Mouse (Mus musculus): ENCODE measurements around the gene Acvrl1. TPM values are rescaled to one million over a fixed set of nuclear protein-coding genes. Genes with fewer than 3 reads are reported as not detected.
A peak's percentile ranks its signal among the peaks of the same experiment; 100 is the strongest.

The Acvrl1 gene
- total RNA-seq, 4 experiments from 2014 or later = 14.5 to 24.7 (median 21.5) TPM

DNA sequence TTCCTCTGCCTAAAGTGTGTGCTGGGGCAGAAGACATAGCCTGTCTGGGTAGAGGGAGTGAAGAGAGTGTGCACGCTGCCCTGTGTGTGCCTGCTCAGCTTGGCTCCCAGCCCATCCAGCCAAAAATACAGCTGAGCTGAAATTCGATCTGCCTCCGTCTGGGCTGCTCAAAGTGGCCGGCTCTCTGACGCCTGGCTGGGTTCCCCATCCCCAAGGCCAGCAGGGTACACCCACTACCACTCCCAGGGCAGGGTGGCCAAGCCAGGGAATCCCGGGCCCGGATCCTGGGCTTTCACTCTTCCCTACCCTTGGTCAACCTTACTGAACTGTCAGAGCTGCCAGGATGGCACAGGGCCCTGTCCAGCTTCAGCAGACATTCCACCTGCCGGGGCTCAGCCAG lies 15.2 kb downstream of the Acvrl1 start:
- no peak for DNase-seq

DNA sequence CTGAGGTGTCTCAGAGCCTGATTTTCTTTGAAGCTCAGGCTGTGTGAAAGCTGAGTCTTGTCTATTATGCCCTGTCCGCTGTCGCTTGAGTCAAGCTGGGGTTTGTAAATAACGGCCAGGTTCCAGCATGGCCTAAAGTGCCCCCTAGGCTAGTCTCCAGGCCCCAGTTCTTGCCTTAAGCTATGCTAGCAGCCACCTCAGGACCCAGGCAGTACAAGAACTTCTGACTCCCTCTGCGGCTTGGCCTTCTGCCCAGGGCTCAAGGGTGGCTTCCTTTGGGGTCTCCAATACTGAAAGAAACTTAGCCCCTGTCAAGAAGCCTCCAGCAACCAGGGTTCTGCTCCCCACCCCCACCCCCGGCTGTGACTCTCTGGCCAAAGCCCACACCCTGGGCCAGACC lies 15.9 kb downstream of the Acvrl1 start:
- no peak for DNase-seq

DNA sequence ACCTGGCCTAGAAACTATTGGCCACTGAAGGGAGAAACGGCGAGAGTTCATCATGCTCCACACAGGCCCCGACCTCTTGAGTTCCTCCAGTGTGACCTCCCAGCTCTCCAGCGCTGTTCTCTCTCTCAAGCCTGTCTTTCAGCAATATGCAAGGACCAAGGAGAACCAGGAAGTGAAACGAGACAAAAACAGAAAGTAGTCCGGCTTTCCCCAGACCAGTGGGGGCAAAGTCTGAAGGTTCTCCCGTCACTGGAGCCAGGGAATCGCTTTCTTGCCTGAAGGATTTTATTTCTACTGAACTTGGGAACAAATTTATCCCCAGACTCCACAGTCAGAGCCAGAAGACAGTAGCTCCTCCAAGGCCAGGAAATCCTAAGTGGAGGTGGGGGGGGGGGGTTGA lies 16.5 kb downstream of the Acvrl1 start:
- no peak for DNase-seq

DNA sequence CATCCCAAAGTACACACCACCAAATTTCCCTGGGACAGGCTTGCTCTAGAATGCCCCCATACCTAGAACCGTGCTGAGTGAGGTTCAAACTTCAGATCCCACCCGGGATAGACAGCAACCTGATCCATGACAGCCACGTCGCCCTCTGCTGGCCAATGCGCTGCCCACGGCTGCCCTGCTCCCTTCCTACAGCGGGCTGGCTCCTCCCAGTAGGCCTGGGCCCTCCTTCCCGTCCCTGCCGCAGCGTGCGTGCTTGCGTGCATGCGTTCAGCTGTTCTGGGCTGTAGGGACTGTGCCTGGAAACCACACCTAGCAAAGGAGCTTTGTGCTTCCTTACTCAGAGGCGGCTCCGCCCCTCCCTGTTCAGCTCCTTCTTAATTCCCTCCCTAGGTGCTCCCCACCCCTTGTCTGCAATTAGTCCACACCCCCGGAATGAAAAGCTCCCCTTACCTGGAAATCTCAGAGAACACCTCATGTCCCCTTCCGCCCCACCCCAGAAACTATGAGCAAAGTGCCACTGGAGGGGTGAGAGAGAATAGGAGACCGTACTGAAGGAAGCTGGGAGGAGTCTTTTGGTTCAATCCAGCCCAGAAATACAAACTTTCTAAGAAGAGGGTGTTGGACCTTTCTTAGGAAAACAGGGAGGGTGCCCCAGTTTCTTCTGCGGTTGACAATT lies 17.2 kb downstream of the Acvrl1 start:
- peak; percentile 93 for DNase-seq

DNA sequence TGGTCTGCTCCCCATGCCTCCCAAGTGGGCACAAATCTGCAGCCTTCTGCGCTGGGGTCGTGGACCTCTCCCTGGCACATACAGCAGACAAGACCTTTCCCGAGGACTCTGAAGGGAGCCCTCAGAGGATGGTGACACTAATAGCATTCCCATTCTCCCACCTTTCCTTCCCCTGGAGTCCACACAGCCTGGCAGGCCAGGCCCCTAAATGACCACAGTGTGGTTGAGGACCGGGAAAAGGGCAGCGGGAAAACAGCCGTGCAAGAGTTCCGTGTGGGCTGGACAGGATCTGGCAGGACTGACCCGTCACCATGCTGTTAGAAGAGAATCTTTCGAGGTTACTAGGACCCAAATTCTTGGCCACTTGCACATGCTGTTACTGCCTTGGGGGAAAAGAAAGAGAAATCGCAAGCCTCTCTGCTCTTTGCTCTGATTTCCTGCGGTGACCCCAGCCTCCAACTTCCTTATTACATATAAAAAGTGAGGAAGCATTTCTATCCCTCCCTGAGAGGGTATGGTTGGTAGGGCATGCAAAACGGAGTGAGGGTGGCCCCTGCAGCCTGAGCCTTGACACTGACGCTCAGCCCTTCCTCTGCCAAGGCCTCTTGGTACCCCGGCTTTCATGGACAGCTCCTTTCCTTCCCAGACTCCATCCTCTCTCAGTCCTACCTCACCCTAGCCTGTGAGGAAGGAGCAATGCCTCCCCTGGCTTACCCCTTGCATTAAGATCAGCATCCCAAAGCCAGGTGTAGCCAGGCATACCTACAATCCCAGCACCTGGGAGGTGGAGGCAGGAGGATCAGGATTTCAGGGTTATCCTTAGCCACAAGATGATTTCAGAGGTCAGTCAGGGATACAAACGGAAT lies 18.0 kb downstream of the Acvrl1 start:
- no peak for DNase-seq

DNA sequence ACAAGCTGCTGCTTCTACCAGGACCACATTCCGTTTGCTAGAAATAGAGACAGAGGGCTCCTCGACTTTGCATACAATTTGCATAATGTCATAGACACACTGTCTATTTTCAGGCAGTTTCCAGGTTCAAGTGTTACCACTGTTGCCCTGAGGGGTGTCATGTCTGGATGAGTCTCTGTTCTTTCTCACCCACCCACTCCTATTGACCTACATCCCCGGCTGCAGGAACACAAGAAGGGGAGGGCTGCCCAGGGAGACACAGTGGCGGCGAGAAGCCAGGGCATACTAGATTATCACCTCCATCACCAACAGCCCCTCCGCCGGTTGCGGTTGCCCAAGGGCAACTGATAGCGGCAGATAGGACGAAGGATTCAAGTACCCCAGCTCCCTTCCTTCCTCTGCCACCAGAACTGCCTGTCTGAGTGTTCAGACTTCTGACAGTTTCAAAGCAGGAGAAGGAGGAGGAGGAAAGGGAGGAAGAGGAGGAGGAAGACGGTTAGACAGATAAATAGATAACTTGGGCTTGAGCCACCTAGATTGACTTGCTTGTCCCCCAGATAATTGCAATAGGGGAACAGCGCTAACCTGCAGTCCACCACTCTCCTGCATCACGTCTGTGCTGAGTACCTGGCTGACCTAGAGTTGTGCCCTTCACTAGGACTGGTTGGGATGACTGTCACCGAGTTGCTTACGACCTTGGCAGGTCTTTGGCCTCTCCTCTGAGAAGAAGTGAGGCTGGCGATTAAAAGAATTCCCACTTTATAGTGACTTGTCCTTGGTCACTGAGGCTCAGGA lies 19.0 kb downstream of the Acvrl1 start:
- DNase-seq = no peak

DNA sequence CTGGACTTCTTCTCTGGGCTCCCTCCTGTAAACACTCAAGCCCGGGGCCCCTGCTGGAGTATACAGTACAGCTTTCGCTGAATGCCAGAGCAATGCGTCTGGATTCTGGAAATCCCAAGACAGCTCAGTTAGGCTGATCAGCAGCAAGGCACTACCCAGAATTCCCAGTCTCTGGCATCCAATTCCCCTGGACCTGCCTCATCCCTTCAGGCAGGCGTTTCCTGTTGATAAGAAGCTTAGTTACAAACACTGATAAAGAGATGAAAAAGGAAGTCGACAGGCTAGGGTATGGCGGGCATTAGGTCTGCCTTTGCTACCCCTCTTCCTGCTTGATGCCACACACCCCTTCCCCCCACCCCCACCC lies 19.6 kb downstream of the Acvrl1 start:
- no peak for DNase-seq

DNA sequence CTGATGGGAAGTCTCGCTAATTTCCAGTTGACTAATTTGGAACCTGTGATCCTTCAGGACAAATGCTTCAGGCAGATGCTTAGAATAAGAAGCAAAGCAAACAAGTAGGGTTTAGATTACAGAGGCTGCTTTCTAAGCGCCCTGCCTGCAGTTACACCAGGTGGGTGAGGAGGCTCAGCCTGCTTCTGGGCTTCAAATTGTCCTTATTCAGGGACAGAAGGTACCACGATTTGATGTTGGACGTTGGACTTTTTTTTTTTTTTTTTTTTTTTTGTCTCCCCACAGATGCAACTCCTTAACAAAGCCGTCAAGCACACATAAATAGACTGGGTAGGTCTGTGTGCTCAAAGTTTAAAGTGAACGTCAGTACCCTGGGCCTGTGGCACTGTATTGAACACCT lies 20.3 kb downstream of the Acvrl1 start:
- no peak for DNase-seq

DNA sequence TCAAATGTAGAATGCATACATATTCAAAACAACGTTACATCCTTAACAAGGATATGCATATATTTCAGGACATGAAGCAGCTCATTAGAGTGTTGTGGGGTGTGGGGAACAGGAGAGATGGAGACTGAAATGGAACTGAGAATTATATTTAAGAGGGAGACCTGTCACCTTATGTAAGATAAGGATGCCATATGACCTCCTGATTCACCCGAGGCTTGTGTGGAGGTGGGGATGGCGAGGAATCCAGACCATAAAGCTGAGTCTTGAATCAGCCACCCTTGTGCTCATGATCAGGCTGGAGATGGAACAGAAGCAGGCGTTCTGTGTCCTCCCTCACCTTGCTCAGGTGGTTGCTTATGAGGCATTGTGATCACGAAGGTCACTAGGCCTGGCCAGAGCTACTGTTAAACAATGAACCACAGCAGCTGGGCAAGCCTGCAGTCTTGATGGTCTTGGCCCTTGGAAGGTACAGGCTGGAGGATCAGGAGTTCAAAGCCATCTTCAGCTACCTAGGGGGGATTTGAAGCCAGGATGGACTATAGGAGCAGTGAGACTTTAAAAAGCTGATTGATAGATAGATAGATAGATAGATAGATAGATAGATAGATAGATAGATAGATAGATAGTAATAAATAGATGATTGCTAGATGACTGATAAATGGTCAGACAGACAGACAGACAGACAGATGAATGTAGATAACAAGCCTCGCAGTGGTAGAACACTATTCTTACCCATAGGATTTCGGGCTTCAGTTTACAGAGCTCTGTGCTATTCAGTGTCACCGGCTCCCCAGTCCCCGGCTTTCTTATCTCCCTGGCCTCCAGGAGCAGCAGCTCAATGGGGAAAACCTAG lies 23.3 kb downstream of the Acvrl1 start:
- no peak for DNase-seq

DNA sequence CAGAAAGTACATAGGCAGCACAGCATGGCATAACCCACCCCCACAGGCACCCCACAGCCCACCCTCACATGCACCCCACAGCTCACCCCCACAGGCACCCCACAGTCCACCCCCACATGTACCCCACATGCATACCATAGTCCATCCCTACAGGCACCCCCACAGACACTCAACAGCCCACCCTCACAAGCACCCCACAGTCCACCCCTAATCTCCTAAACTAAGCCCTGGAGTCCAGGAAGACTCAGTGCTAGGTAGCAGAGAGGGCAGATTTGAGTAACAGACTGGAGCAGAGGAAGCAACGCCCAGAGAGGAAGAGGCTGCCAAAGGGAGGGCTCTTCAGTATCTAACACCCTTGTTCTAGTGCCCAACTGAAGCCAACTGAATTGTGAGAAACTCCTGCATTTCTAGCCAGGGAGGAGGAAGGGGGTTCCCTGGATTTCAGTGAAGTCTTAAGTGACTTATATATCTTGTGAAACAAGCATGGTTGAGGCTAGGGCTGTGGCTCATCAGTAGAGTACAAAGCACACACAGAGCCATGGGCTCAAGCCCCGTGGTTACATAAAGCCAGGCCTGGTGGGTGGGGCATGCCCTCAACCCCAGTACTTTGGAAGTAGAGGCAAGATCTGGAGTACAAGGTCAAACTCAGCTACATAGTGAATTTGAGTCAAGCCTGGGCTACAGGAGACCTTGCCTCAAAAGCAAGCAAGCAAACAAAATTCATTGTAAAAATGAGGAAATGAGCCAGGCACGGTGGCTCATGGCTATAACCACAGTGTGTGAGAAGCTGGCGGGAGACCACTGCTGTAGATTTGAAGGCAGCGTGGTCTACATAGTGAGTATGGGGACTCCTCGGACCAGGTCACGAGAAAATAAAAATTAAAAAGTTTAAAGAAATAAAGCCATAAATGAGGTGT lies 26.6 kb downstream of the Acvrl1 start:
- no peak for DNase-seq

DNA sequence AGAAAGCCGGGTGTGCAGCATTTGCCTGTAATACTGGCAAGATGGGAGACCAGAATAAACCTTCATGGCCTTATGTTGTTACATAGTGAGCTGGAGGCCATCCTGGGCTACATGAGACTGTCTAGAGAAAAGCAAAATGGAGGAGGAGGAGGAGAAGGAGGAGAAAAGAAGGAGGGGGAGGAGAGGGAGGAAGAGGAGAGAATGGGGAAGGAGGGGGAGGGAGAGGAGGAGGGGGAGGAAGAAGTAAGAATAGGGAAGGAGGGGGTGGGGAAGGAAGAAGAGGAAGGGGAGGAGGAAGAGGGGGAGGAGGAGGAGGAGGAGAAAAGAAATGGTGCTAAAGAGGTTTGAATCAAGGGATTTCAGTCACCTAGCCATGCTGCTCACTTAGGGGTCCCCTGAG lies 31.8 kb downstream of the Acvrl1 start:
- DNase-seq = no peak

DNA sequence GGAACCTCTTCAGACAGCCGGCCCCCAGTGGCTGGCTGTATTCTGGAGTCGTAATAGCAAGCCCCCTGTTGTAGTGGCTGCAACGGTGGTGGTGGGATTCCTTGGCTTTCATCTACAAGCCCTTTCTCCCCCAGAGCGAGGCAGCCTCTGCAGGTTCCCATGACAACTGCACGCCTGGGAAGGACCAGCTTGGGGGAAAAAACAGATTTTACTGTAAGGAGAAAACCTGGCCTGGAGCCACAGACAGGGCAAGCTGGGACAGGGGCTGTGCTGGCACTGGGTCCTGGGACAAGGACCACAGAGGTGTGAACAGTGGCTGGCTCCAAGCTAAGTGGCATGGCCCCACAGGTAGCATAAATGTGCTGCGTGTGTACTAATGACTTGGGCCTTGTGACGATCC lies 32.3 kb downstream of the Acvrl1 start:
- DNase-seq = no peak

DNA sequence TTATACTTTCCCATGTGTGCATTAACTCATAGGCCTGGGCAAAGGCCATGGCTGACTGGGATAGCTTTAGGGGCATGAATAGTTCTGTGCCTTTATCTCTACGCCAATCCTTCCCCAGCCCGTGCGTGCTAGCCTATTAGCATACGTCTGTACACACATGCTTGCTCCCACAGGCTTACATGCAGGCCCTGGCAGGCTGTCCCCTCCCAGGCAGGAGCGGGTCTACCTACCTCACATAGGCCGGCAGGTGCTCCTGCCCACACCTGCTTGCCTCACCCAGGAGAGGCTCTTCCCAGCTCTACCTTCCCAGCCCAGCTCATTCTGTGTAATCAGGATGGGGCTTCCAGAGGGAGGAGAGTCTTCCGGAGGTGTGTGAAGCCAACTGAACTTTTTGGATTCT lies 33.2 kb downstream of the Acvrl1 start:
- no peak for DNase-seq

DNA sequence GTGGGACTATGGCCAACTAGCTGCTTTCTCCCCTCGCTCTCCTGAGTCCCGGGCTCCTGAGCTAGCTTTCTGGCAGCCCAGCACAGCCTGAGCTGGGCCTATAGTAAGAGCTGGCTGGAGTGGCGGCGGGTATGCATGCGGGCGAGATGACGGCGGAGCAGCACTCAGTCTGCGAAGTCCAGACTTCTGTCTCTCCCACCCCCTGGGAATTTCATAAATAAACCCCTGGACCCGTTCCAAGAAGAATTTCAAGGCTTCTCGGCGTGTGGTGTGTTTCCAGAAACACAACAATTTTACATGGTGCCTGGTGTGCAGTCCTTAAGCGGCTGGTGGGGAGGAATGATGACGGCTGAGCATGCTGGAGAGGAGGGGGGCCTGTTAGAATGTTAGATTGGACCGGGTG lies 34.7 kb downstream of the Acvrl1 start:
- DNase-seq = no peak

DNA sequence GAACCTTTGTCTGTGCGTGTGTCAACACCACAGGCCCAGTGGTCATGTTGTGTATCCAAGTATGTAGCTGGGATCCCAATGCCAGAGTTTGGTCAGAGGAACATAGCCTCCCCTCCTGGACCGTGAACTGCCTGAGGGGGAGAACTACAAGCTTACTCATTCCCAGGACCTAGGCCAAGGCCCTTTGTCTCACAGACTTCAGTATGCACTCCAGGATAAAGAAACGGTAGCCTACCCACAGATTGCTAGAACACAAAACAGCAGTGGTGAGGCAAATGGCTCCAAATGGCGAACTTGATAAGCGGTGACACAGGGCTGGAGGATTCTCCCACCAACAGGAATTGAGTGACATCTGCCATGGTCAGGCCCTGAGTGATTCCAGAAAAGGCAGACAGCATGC lies 35.5 kb downstream of the Acvrl1 start:
- DNase-seq = peak; percentile 42

DNA sequence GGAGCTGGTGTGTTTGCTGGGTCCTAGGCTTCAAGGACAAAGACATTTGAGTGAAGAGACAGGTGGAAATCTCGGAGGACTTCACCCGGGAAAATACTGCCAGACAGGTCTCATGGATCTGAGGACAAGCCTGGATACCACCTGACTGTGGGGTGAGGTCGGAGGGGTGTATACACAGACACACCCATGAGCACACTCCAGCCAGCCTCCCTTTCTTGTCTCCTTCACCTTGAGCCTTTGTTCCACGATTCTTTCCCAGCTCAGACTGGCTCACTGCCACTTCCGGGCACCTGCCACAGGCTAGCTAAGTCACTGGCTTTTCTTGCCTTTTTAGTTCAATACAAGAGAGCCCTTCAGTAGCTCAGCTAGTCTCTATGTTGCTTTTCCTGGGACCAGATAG lies 36.0 kb downstream of the Acvrl1 start:
- no peak for DNase-seq

DNA sequence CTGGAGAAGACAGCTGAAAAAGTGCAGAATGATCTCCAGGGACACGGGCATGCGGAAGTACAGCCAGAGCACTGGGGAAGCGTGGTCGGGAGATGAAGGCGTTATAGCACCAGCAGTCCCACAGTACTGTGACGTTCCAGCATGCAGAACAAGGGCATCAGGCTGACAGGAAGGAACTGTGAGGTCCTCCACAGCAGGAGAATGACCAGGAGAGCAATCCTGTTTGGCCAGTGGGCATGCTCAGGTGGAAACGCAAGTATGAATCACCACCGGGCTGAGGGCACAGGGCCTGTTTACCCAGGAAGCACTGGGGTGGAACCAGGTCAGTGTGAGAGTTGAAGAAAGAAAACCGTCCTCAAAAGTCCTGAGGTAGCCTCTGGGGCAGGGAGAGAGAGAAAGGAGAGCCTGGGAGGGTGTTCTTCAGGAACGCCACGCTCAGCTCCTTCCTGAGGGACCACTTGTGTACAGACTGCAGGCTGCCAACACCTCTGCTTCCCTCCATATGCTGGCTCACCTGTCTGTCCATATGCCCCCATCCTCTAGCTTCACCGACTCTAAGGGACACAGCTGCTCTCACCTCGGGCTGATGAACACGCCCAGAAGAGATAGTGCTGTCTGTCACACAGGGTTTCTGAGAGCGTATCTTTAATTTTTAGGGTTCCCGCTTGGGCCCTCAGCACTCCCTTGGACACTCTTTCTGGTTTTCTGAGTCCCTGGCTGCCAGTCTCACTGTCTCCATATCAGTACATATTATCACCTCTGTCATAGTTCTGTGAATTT lies 37.5 kb downstream of the Acvrl1 start:
- no peak for DNase-seq

DNA sequence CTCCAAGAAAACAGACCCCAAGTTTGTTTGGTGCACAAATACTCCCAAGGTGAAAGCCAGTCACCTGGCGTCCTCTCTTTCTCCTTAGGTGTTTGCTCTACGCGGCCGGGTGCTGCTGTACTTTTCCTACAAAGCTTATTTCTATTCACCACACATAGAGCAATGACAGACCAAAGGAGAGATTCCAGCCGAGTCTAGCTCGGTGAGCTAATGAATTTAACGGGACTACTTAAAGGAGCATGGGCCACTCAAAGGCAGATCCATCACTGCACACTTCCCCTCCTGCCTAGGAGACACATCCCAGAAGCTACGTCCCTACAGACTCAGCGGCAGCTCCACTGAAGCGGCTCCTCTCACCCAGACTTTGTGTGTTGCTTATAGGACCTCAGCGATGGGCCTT lies 39.2 kb downstream of the Acvrl1 start:
- DNase-seq = no peak

DNA sequence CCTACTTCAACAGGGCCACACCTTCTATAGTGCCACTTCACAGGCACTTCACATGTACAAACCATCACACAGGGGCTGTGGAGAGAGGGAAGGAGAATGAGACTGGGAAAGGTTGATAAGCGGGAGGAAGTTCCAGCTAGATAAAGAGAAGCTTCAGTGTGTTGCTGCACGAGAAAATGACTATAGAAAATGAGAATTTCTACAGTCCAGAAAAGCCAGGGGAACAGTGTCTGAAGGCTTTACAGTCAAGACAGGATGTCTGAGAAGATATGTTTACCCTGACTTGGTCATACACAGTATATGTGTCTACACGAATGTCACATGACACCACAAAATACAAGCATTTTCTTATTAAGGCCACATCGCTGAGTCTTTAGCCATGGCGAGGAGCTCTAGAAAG lies 41.6 kb downstream of the Acvrl1 start:
- no peak for DNase-seq

DNA sequence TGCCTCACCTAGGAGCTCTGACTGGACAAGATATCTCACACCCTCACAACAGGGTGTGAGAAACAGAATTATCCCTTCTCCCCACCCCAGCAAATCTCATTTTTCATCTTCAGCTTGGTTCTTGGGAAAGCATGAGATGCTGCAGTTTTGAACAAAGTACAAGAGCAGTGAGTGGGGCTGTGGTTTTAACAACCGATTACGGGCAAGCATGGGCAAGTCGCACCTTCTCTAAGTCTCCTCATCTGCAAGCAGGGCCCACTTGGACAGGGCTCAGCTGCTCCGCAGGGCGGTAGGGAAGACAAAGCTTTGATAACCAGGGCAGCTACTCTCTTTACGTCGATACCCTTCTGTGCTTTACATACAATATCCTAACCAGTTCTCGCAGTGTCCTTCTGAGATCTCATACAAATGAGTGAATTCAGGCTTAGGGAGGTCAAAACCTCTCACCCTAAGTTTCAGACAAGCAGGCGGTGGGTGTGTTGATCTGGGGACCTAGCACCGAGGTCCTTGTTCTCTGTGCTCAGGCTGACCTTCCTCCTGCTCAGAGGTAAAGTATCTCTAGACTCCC lies 42.2 kb downstream of the Acvrl1 start:
- DNase-seq = no peak
